Mouse (Mus musculus) cerebellum, postnatal 36 days (tissue): ENCODE data around the gene Olfr782.
"Not testable (repeated sequence)": the region's sequence is repeated elsewhere in the genome, so short reads cannot be mapped to it uniquely, and the experiment has no call there.

Experiments
- DNase-seq, 2 experiments: peaks; one replicate each; pipeline ENCODE4 v3.0.0; 2021 to 2022; ENCODE audit warnings: mixed read lengths in 2 of 2

Gene Olfr782

GRCm38 (mm10) chr10:129348550-129348949 lies at the start of gene Olfr782:
Gene Olfr782 (plus strand): TSS chr10:129348850.
- DNase-seq = no peak

GRCm38 (mm10) chr10:129312973-129313372 lies 35.7 kb upstream of the Olfr782 start:
- not testable (repeated sequence) for DNase-seq

- DNase-seq = not testable (repeated sequence)
Measured at GRCm38 (mm10) chr10:129313521-129313920, 35.1 kb upstream of the Olfr782 start.

GRCm38 (mm10) chr10:129317817-129318216 lies 30.8 kb upstream of the Olfr782 start, which contains the start of gene Olfr780:
Gene Olfr780 (plus strand): TSS chr10:129318117.
- no peak for DNase-seq

GRCm38 (mm10) chr10:129328554-129328953 lies 20.1 kb upstream of the Olfr782 start, which contains the start of gene Olfr781:
Gene Olfr781 (plus strand): TSS chr10:129328854.
- DNase-seq = no peak

GRCm38 (mm10) chr10:129352475-129352874 lies 3.8 kb downstream of the Olfr782 start:
- DNase-seq = not testable (repeated sequence)

GRCm38 (mm10) chr10:129356496-129356895 lies 7.8 kb downstream of the Olfr782 start:
- DNase-seq = not testable (repeated sequence)

GRCm38 (mm10) chr10:129357307-129357706 lies 8.7 kb downstream of the Olfr782 start:
- no peak for DNase-seq

- not testable (repeated sequence) for DNase-seq
Measured at GRCm38 (mm10) chr10:129374051-129374450, 25.4 kb downstream of the Olfr782 start.

- DNase-seq = no peak
Measured at GRCm38 (mm10) chr10:129383783-129384182, 35.1 kb downstream of the Olfr782 start, which contains the start of gene Olfr784. Gene Olfr784 (plus strand): TSS chr10:129384083.

GRCm38 (mm10) chr10:129400892-129401291 lies 52.2 kb downstream of the Olfr782 start:
- DNase-seq = no peak
